Mouse (Mus musculus): ENCODE measurements around the gene Sgca. TPM values are rescaled to one million over a fixed set of nuclear protein-coding genes. Genes with fewer than 3 reads are reported as not detected.

Gene Sgca
- polyA plus RNA-seq, 1 experiment from 2014 or later: 0.55 TPM

DNA sequence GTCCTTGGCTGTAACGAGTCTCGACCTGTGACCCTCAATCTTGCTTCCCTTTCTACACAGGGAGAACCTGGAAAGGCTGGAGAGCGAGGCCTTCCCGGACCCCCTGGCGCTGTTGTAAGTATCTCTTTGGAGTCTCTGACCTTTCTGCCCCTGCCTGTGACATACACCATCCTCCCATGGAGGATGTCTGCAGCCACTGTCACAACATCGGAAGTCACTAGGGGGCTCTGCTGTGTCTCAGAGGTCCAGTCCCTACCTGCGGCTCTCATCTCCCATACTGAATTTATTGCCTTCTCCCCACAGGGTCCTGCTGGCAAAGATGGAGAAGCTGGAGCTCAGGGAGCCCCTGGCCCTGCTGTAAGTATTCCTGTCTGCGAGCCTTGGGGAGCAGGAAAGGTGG, 31.8 kb downstream of the Sgca start:
- H3K9me3 ChIP-seq (ENCODE audit: control insufficient read depth): no peaks in the 10 kb centered on the region
- H3K9ac ChIP-seq (ENCODE audit: low read depth, low read length): no peak overlapping the region
- no peak overlapping the region for H3K27ac ChIP-seq (ENCODE audit: low read depth, low read length)
- H3K4me2 ChIP-seq (replicated peaks; ENCODE audit: low read depth): no peak overlapping the region
- ATAC-seq: no peak
- H3K27me3 ChIP-seq (replicated peaks; ENCODE audit: control insufficient read depth, insufficient read depth, low read length): peaks cover 17% of the 10 kb centered on the region
- H3K4me1 ChIP-seq (replicated peaks; ENCODE audit: control insufficient read depth, insufficient read depth, low read length): no peaks in the 10 kb centered on the region
- peaks cover 29% of the 10 kb centered on the region; the same call in 1 of the 2 replicates for H3K36me3 ChIP-seq (ENCODE audit: control insufficient read depth, insufficient read depth)
- TF ChIP-seq CTCF (IDR thresholded peaks at IDR 0.05; ENCODE audit: low read depth): peak; percentile 35
- H3K4me3 ChIP-seq (ENCODE audit: low read depth, low read length): no peak overlapping the region
- 22% methylated on average over 8 of the region's 8 CpGs for WGBS

GRCm38 (mm10) chr11:94943054-94943453, 33.1 kb downstream of the Sgca start:
- Histone ChIP-seq H3K4me3 (ENCODE audit: low read depth, low read length) (no peak overlapping the region), H3K36me3 (ENCODE audit: control insufficient read depth, insufficient read depth) (peaks cover 21% of the 10 kb centered on the region; the same call in 1 of the 2 replicates), H3K27me3 (replicated peaks; ENCODE audit: control insufficient read depth, insufficient read depth, low read length) (peaks cover 28% of the 10 kb centered on the region), H3K9ac (ENCODE audit: low read depth, low read length) (no peak overlapping the region), H3K27ac (ENCODE audit: low read depth, low read length) (no peak overlapping the region; the same call in 1 of the 2 replicates), H3K9me3 (ENCODE audit: control insufficient read depth) (no peaks in the 10 kb centered on the region), H3K4me1 (replicated peaks; ENCODE audit: control insufficient read depth, insufficient read depth, low read length) (no peaks in the 10 kb centered on the region), H3K4me2 (replicated peaks; ENCODE audit: low read depth) (no peak overlapping the region)
- no peak for TF ChIP-seq CTCF (IDR thresholded peaks at IDR 0.05; ENCODE audit: low read depth)
- ATAC-seq: no peak
- 75% methylated on average over 15 of the region's 15 CpGs for WGBS

DNA sequence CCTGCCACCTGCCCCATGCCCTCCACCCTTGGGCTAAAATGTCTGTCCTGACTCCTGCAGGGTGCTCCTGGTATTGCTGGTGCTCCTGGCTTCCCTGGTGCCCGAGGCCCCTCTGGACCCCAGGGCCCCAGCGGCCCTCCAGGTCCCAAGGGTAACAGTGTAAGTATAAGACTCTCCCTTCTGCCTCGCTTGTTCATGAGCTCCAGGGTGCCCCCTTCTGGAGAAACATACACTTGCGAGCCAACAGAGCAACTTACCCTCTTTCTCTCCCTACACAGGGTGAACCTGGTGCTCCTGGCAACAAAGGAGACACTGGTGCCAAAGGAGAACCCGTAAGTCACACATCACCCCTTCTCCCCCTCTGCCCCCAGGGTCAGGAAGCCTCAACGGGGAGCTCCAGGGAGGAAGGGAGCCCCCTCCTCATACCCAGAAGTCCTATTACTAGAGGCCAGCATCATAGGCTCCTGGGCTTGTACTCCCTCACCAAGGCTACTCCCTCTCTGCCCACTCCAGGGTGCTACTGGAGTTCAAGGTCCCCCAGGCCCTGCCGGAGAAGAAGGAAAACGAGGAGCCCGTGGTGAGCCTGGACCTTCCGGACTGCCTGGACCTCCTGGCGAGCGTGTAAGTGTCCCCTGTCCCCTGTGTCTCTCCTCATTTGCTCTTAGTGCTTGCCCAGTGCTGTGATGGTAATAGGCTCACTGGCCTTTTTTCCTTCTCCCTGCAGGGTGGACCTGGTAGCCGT, 33.7 kb downstream of the Sgca start:
- H3K9me3 ChIP-seq (ENCODE audit: control insufficient read depth): no peaks in the 10 kb centered on the region
- H3K4me3 ChIP-seq (ENCODE audit: low read depth, low read length): no peak overlapping the region
- H3K4me1 ChIP-seq (replicated peaks; ENCODE audit: control insufficient read depth, insufficient read depth, low read length): no peaks in the 10 kb centered on the region
- H3K36me3 ChIP-seq (ENCODE audit: control insufficient read depth, insufficient read depth): peaks cover 21% of the 10 kb centered on the region; the same call in 1 of the 2 replicates
- no peak overlapping the region for H3K4me2 ChIP-seq (replicated peaks; ENCODE audit: low read depth)
- peaks cover 28% of the 10 kb centered on the region for H3K27me3 ChIP-seq (replicated peaks; ENCODE audit: control insufficient read depth, insufficient read depth, low read length)
- H3K9ac ChIP-seq (ENCODE audit: low read depth, low read length): no peak overlapping the region
- WGBS: 48% methylated on average over 13 of the region's 13 CpGs
- no peak; the same call in 1 of the 2 replicates for ATAC-seq
- TF ChIP-seq CTCF (IDR thresholded peaks at IDR 0.05; ENCODE audit: low read depth): peak; percentile 70
- H3K27ac ChIP-seq (ENCODE audit: low read depth, low read length): no peak overlapping the region; the same call in 1 of the 2 replicates

- Histone ChIP-seq H3K36me3 (ENCODE audit: control insufficient read depth, insufficient read depth) (peaks cover 14% of the 10 kb centered on the region; the same call in 1 of the 2 replicates), H3K4me2 (replicated peaks; ENCODE audit: low read depth) (no peak overlapping the region), H3K27me3 (replicated peaks; ENCODE audit: control insufficient read depth, insufficient read depth, low read length) (peaks cover 28% of the 10 kb centered on the region), H3K9me3 (ENCODE audit: control insufficient read depth) (no peaks in the 10 kb centered on the region), H3K4me3 (ENCODE audit: low read depth, low read length) (no peak overlapping the region), H3K4me1 (replicated peaks; ENCODE audit: control insufficient read depth, insufficient read depth, low read length) (no peaks in the 10 kb centered on the region), H3K9ac (ENCODE audit: low read depth, low read length) (no peak overlapping the region), H3K27ac (ENCODE audit: low read depth, low read length) (no peak overlapping the region)
- TF ChIP-seq CTCF (IDR thresholded peaks at IDR 0.05; ENCODE audit: low read depth): no peak
- ATAC-seq: no peak
- 78% methylated on average over 8 of the region's 8 CpGs for WGBS
Observed at GRCm38 (mm10) chr11:94941776-94942175, 34.4 kb downstream of the Sgca start.

GRCm38 (mm10) chr11:94941121-94941520, 35.0 kb downstream of the Sgca start:
- Histone ChIP-seq H3K4me2 (replicated peaks; ENCODE audit: low read depth) (no peak overlapping the region), H3K27ac (ENCODE audit: low read depth, low read length) (no peak overlapping the region), H3K9ac (ENCODE audit: low read depth, low read length) (no peak overlapping the region), H3K4me3 (ENCODE audit: low read depth, low read length) (no peak overlapping the region), H3K27me3 (replicated peaks; ENCODE audit: control insufficient read depth, insufficient read depth, low read length) (peaks cover 35% of the 10 kb centered on the region), H3K4me1 (replicated peaks; ENCODE audit: control insufficient read depth, insufficient read depth, low read length) (no peaks in the 10 kb centered on the region), H3K9me3 (ENCODE audit: control insufficient read depth) (no peaks in the 10 kb centered on the region), H3K36me3 (ENCODE audit: control insufficient read depth, insufficient read depth) (peaks cover 13% of the 10 kb centered on the region; the same call in 1 of the 2 replicates)
- no peak for ATAC-seq
- TF ChIP-seq CTCF (IDR thresholded peaks at IDR 0.05; ENCODE audit: low read depth): no peak
- WGBS: 42% methylated on average over 9 of the region's 9 CpGs

DNA sequence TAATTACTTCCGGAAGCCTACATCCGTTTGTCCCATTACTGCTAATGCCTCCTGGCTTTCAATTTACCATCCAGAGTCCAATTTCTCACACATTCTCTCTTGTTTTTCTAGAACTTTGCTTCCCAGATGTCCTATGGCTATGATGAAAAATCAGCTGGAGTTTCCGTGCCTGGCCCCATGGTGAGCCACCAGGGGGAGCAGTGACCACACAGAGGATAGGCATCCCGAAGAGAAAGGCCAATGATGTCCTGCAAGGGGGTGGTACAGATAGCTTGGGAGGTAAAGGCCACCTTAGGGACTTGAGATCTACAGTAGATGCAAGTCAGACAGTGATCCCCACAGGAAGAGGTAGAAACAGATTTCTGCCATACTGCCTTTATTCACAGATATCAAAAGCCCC, 36.8 kb downstream of the Sgca start:
- H3K36me3 ChIP-seq (ENCODE audit: control insufficient read depth, insufficient read depth): peaks cover 13% of the 10 kb centered on the region; the same call in 1 of the 2 replicates
- peak; percentile 91 for TF ChIP-seq CTCF (IDR thresholded peaks at IDR 0.05; ENCODE audit: low read depth)
- ATAC-seq: no peak
- H3K4me2 ChIP-seq (replicated peaks; ENCODE audit: low read depth): peak overlapping the region; percentile 69
- peaks cover 35% of the 10 kb centered on the region for H3K27me3 ChIP-seq (replicated peaks; ENCODE audit: control insufficient read depth, insufficient read depth, low read length)
- no peak overlapping the region for H3K27ac ChIP-seq (ENCODE audit: low read depth, low read length)
- no peak overlapping the region for H3K9ac ChIP-seq (ENCODE audit: low read depth, low read length)
- 23% methylated on average over 4 of the region's 4 CpGs for WGBS
- H3K9me3 ChIP-seq (ENCODE audit: control insufficient read depth): no peaks in the 10 kb centered on the region
- H3K4me3 ChIP-seq (ENCODE audit: low read depth, low read length): peak overlapping the region; percentile 46; the same call in 1 of the 2 replicates
- H3K4me1 ChIP-seq (replicated peaks; ENCODE audit: control insufficient read depth, insufficient read depth, low read length): no peaks in the 10 kb centered on the region

Measured in intestine, postnatal 0 days (tissue).